Mouse (Mus musculus): ENCODE data around the gene Cabp7.

GRCm38 (mm10) chr11:4754867-4755266 lies 8.3 kb upstream of the Cabp7 start:
- TF ChIP-seq CTCF (IDR thresholded peaks at IDR 0.05; ENCODE audit: extremely low read depth, insufficient read depth, low read length) (no peak), POLR2A (IDR thresholded peaks at IDR 0.05; ENCODE audit: extremely low read depth, insufficient read depth, low read length) (no peak)
